Mouse (Mus musculus): ENCODE measurements around the gene Naxd. TPM values are rescaled to one million over a fixed set of nuclear protein-coding genes. Genes with fewer than 3 reads are reported as not detected.
"Not testable (repeated sequence)": the region's sequence is repeated elsewhere in the genome, so short reads cannot be mapped to it uniquely, and the experiment has no call there.

Naxd gene
- total RNA-seq, 2 experiments from 2014 or later = 62.7 to 69.0 TPM

GRCm38 (mm10) chr8:11461847-11462246 is 35.5 kb upstream of the Naxd start:
- Histone ChIP-seq H3K4me3 (no peak overlapping the region), H3K27ac (no peak overlapping the region)
- no peak for TF ChIP-seq CTCF (conservative IDR thresholded peaks at IDR 0.05)
- DNase-seq (ENCODE audit: low spot score in 2 of 2) = no peak

- no peak for DNase-seq (ENCODE audit: low spot score in 2 of 2)
Observed at GRCm38 (mm10) chr8:11462641-11463040, 34.7 kb upstream of the Naxd start.

GRCm38 (mm10) chr8:11463541-11463888 is 33.8 kb upstream of the Naxd start:
- no peak overlapping the region for H3K4me3 ChIP-seq
- TF ChIP-seq CTCF (conservative IDR thresholded peaks at IDR 0.05) = no peak
- no peak for DNase-seq (ENCODE audit: low spot score in 2 of 2)

More at GRCm38 (mm10) chr8:11462641-11463040, 34.7 kb upstream of the Naxd start:
- no peak overlapping the region for H3K27ac ChIP-seq
- H3K4me3 ChIP-seq = no peak overlapping the region
- no peak for TF ChIP-seq CTCF (conservative IDR thresholded peaks at IDR 0.05)

GRCm38 (mm10) chr8:11463889-11464706 is 33.2 kb upstream of the Naxd start:
- Histone ChIP-seq H3K4me3 (no peak overlapping the region), H3K27ac (no peak overlapping the region)
- TF ChIP-seq CTCF (conservative IDR thresholded peaks at IDR 0.05) = no peak
- DNase-seq (ENCODE audit: low spot score in 2 of 2) = no peak

More at GRCm38 (mm10) chr8:11463541-11463888, 33.8 kb upstream of the Naxd start:
- no peak overlapping the region for H3K27ac ChIP-seq

GRCm38 (mm10) chr8:11464707-11464964 is 32.7 kb upstream of the Naxd start:
- TF ChIP-seq CTCF (conservative IDR thresholded peaks at IDR 0.05) = no peak
- H3K4me3 ChIP-seq = no peak overlapping the region
- no peak overlapping the region for H3K27ac ChIP-seq
- no peak for DNase-seq (ENCODE audit: low spot score in 2 of 2)

GRCm38 (mm10) chr8:11465619-11466018 is 31.7 kb upstream of the Naxd start:
- Histone ChIP-seq H3K4me3 (no peak overlapping the region), H3K27ac (no peak overlapping the region)
- no peak for TF ChIP-seq CTCF (conservative IDR thresholded peaks at IDR 0.05)
- no peak for DNase-seq (ENCODE audit: low spot score in 2 of 2)

GRCm38 (mm10) chr8:11466528-11466927 is 30.8 kb upstream of the Naxd start:
- H3K27ac ChIP-seq, H3K4me3 ChIP-seq: not testable (repeated sequence)

GRCm38 (mm10) chr8:11469095-11469494 is 28.2 kb upstream of the Naxd start:
- no peak overlapping the region for H3K4me3 ChIP-seq
- TF ChIP-seq CTCF (conservative IDR thresholded peaks at IDR 0.05) = peak; percentile 73
- no peak overlapping the region for H3K27ac ChIP-seq
- no peak for DNase-seq (ENCODE audit: low spot score in 2 of 2)

More at GRCm38 (mm10) chr8:11466528-11466927, 30.8 kb upstream of the Naxd start:
- not testable (repeated sequence) for DNase-seq (ENCODE audit: low spot score in 2 of 2)

- no peak overlapping the region for H3K4me3 ChIP-seq
- TF ChIP-seq CTCF (conservative IDR thresholded peaks at IDR 0.05) = no peak
- no peak for DNase-seq (ENCODE audit: low spot score in 2 of 2)
- no peak overlapping the region for H3K27ac ChIP-seq
Observed at GRCm38 (mm10) chr8:11470694-11471093, 26.6 kb upstream of the Naxd start.

- DNase-seq (ENCODE audit: low spot score in 2 of 2) = no peak
- H3K27ac ChIP-seq = no peak overlapping the region
- no peak for TF ChIP-seq CTCF (conservative IDR thresholded peaks at IDR 0.05)
- no peak overlapping the region for H3K4me3 ChIP-seq
Observed at GRCm38 (mm10) chr8:11471309-11471708, 26.0 kb upstream of the Naxd start.

- no peak overlapping the region for H3K4me3 ChIP-seq
- no peak for DNase-seq (ENCODE audit: low spot score in 2 of 2)
- TF ChIP-seq CTCF (conservative IDR thresholded peaks at IDR 0.05) = no peak
- no peak overlapping the region for H3K27ac ChIP-seq
Observed at GRCm38 (mm10) chr8:11473072-11473471, 24.2 kb upstream of the Naxd start.

- Histone ChIP-seq H3K4me3 (no peak overlapping the region), H3K27ac (no peak overlapping the region)
- no peak for DNase-seq (ENCODE audit: low spot score in 2 of 2)
- TF ChIP-seq CTCF (conservative IDR thresholded peaks at IDR 0.05) = no peak
Observed at GRCm38 (mm10) chr8:11475397-11475796, 21.9 kb upstream of the Naxd start.

GRCm38 (mm10) chr8:11475876-11476275 is 21.4 kb upstream of the Naxd start:
- no peak overlapping the region for H3K4me3 ChIP-seq
- TF ChIP-seq CTCF (conservative IDR thresholded peaks at IDR 0.05) = no peak
- H3K27ac ChIP-seq = no peak overlapping the region
- no peak for DNase-seq (ENCODE audit: low spot score in 2 of 2)
